Mouse (Mus musculus): ENCODE results near the gene Fermt3. TPM values are rescaled to one million over a fixed set of nuclear protein-coding genes. Genes with fewer than 3 reads are reported as not detected.

Gene Fermt3
- polyA plus RNA-seq, 1 experiment from 2014 or later = 4.9 TPM

Other genes starting within 250 kb of the Fermt3 start
- 11.8 and 15.1 TPM in 2 replicates for gene Rps6ka4, start 178.8 kb downstream of the Fermt3 start, polyA plus RNA-seq (2014; fragmentation: Nextera tagmentation; extraction: Ambion mirVana)
- gene Ccdc88b, start 161.3 kb downstream of the Fermt3 start, polyA plus RNA-seq (2014; fragmentation: Nextera tagmentation; extraction: Ambion mirVana) = 0.30 and 0.51 TPM in 2 replicates
- 164 and 181 TPM in 2 replicates for gene Trmt112, start 109.8 kb downstream of the Fermt3 start, polyA plus RNA-seq (2014; fragmentation: Nextera tagmentation; extraction: Ambion mirVana)
- 177 and 235 TPM in 2 replicates for gene Prdx5, start 109.4 kb downstream of the Fermt3 start, polyA plus RNA-seq (2014; fragmentation: Nextera tagmentation; extraction: Ambion mirVana)
- 5.2 and 9.0 TPM in 2 replicates for gene Esrra, start 97.7 kb downstream of the Fermt3 start, polyA plus RNA-seq (2014; fragmentation: Nextera tagmentation; extraction: Ambion mirVana)
- 2.1 and 3.8 TPM in 2 replicates for gene Catsperz, start 94.1 kb downstream of the Fermt3 start, polyA plus RNA-seq (2014; fragmentation: Nextera tagmentation; extraction: Ambion mirVana)
- gene Kcnk4, start 85.0 kb downstream of the Fermt3 start, polyA plus RNA-seq (2014; fragmentation: Nextera tagmentation; extraction: Ambion mirVana) = 0.12 and 0.51 TPM in 2 replicates
- gene Bad, start 77.6 kb downstream of the Fermt3 start, polyA plus RNA-seq (2014; fragmentation: Nextera tagmentation; extraction: Ambion mirVana) = 65.5 and 70.9 TPM in 2 replicates
- gene Gpr137, start 77.0 kb downstream of the Fermt3 start, polyA plus RNA-seq (2014; fragmentation: Nextera tagmentation; extraction: Ambion mirVana) = 23.3 and 27.4 TPM in 2 replicates
- gene Ppp1r14b, start 44.5 kb downstream of the Fermt3 start, polyA plus RNA-seq (2014; fragmentation: Nextera tagmentation; extraction: Ambion mirVana) = 202 and 254 TPM in 2 replicates
- gene Plcb3, start 43.0 kb downstream of the Fermt3 start, polyA plus RNA-seq (2014; fragmentation: Nextera tagmentation; extraction: Ambion mirVana) = 24.4 and 38.9 TPM in 2 replicates
- 89.7 and 118 TPM in 2 replicates for gene Fkbp2, start 39.0 kb downstream of the Fermt3 start, polyA plus RNA-seq (2014; fragmentation: Nextera tagmentation; extraction: Ambion mirVana)
- gene Vegfb, start 31.8 kb downstream of the Fermt3 start, polyA plus RNA-seq (2014; fragmentation: Nextera tagmentation; extraction: Ambion mirVana) = 38.2 and 39.8 TPM in 2 replicates
- 22.6 and 24.0 TPM in 2 replicates for gene Dnajc4, start 26.9 kb downstream of the Fermt3 start, polyA plus RNA-seq (2014; fragmentation: Nextera tagmentation; extraction: Ambion mirVana)
- 20.4 and 22.2 TPM in 2 replicates for gene Nudt22, start 23.4 kb downstream of the Fermt3 start, polyA plus RNA-seq (2014; fragmentation: Nextera tagmentation; extraction: Ambion mirVana)
- 9.7 and 12.1 TPM in 2 replicates for gene Trpt1, start 23.3 kb downstream of the Fermt3 start, polyA plus RNA-seq (2014; fragmentation: Nextera tagmentation; extraction: Ambion mirVana)
- gene Stip1, start 20.5 kb upstream of the Fermt3 start, polyA plus RNA-seq (2014; fragmentation: Nextera tagmentation; extraction: Ambion mirVana) = 223 and 304 TPM in 2 replicates
- 9.9 and 10.7 TPM in 2 replicates for gene Macrod1, start 37.3 kb upstream of the Fermt3 start, polyA plus RNA-seq (2014; fragmentation: Nextera tagmentation; extraction: Ambion mirVana)
- gene Flrt1, start 86.3 kb upstream of the Fermt3 start, polyA plus RNA-seq (2014; fragmentation: Nextera tagmentation; extraction: Ambion mirVana) = 3.0 and 5.5 TPM in 2 replicates
- gene Otub1, start 186.8 kb upstream of the Fermt3 start, polyA plus RNA-seq (2014; fragmentation: Nextera tagmentation; extraction: Ambion mirVana) = 237 and 255 TPM in 2 replicates
- gene Cox8a, start 198.1 kb upstream of the Fermt3 start, polyA plus RNA-seq (2014; fragmentation: Nextera tagmentation; extraction: Ambion mirVana) = 1,171 and 1,487 TPM in 2 replicates
- gene Naa40, start 221.7 kb upstream of the Fermt3 start, polyA plus RNA-seq (2014; fragmentation: Nextera tagmentation; extraction: Ambion mirVana) = 57.8 and 90.7 TPM in 2 replicates
- 9.8 and 16.0 TPM in 2 replicates for gene Rcor2, start 247.9 kb upstream of the Fermt3 start, polyA plus RNA-seq (2014; fragmentation: Nextera tagmentation; extraction: Ambion mirVana)

Data from kidney, embryonic 14.5 days (tissue).